Mouse (Mus musculus): ENCODE measurements around the gene Mrps10. TPM values are rescaled to one million over a fixed set of nuclear protein-coding genes. Genes with fewer than 3 reads are reported as not detected.
"Not testable (repeated sequence)": the region's sequence is repeated elsewhere in the genome, so short reads cannot be mapped to it uniquely, and the experiment has no call there.

Mrps10 gene
- polyA plus RNA-seq, 1 experiment from 2014 or later: 67.3 TPM

- 90% methylated on average over 3 of the region's 3 CpGs for whole genome bisulfite sequencing
- Histone ChIP-seq H3K4me2 (no peak overlapping the region), H3K9ac (no peak overlapping the region), H3K4me3 (no peak overlapping the region), H3K27me3 (no peaks in the 10 kb centered on the region), H3K9me3 (no peaks in the 10 kb centered on the region), H3K27ac (no peak overlapping the region), H3K36me3 (peaks cover 24% of the 10 kb centered on the region), H3K4me1 (no peaks in the 10 kb centered on the region)
- no peak for ATAC-seq (ENCODE audit: insufficient number of reproducible peaks, low FRiP score, low TSS enrichment, low read depth)
Measured at GRCm38 (mm10) chr17:47384064-47384463, 15.4 kb downstream of the Mrps10 start.

GRCm38 (mm10) chr17:47385145-47385544 is 16.5 kb downstream of the Mrps10 start, which contains the start of gene Guca1b:
Gene Guca1b, plus strand, starts transcription at chr17:47385393.
- no peaks in the 10 kb centered on the region for H3K4me1 ChIP-seq
- 36% methylated on average over 10 of the region's 10 CpGs for WGBS
- H3K9ac ChIP-seq: no peak within 1 kb of the TSS
- no peak within 1 kb of the TSS for H3K27ac ChIP-seq
- H3K36me3 ChIP-seq: peaks cover 14% of the 10 kb centered on the region
- no peak for ATAC-seq (ENCODE audit: insufficient number of reproducible peaks, low FRiP score, low TSS enrichment, low read depth)
- H3K9me3 ChIP-seq: no peaks in the 10 kb centered on the region
- H3K27me3 ChIP-seq: no peaks in the 10 kb centered on the region
- no peak within 1 kb of the TSS for H3K4me2 ChIP-seq
- no peak within 1 kb of the TSS for H3K4me3 ChIP-seq

- no peaks in the 10 kb centered on the region for H3K27me3 ChIP-seq
- no peak overlapping the region for H3K9ac ChIP-seq
- H3K4me1 ChIP-seq: no peaks in the 10 kb centered on the region
- H3K36me3 ChIP-seq: peaks cover 3% of the 10 kb centered on the region; the same call in 1 of the 2 replicates
- no peak overlapping the region for H3K4me2 ChIP-seq
- H3K9me3 ChIP-seq: no peaks in the 10 kb centered on the region
- no peak for ATAC-seq (ENCODE audit: insufficient number of reproducible peaks, low FRiP score, low TSS enrichment, low read depth)
- H3K27ac ChIP-seq: no peak overlapping the region
- 62% methylated on average over 4 of the region's 4 CpGs for WGBS
- H3K4me3 ChIP-seq: no peak overlapping the region
Measured at GRCm38 (mm10) chr17:47386649-47387048, 18.0 kb downstream of the Mrps10 start.

GRCm38 (mm10) chr17:47394223-47394869 is 25.7 kb downstream of the Mrps10 start:
- Histone ChIP-seq H3K9me3 (no peaks in the 10 kb centered on the region), H3K27me3 (peaks cover 32% of the 10 kb centered on the region), H3K36me3 (no peaks in the 10 kb centered on the region), H3K9ac (0 out of 2 replicates have a peak overlapping the region, but pooled peaks have one; percentile 26), H3K4me3 (peak overlapping the region; percentile 38), H3K27ac (no peak overlapping the region), H3K4me2 (peak overlapping the region; percentile 52), H3K4me1 (peaks cover 16% of the 10 kb centered on the region; the same call in 1 of the 2 replicates)
- WGBS: 25% methylated on average over 24 of the region's 24 CpGs
- no peak for ATAC-seq (ENCODE audit: insufficient number of reproducible peaks, low FRiP score, low TSS enrichment, low read depth)

GRCm38 (mm10) chr17:47395376-47395913 is 26.8 kb downstream of the Mrps10 start:
- peaks cover 16% of the 10 kb centered on the region; the same call in 1 of the 2 replicates for H3K4me1 ChIP-seq
- 3% methylated on average over 19 of the region's 20 CpGs for WGBS

GRCm38 (mm10) chr17:47399091-47399490 is 30.4 kb downstream of the Mrps10 start:
- Histone ChIP-seq H3K9me3 (no peaks in the 10 kb centered on the region), H3K4me2 (no peak overlapping the region), H3K36me3 (no peaks in the 10 kb centered on the region), H3K9ac (no peak overlapping the region), H3K27me3 (peaks cover 41% of the 10 kb centered on the region), H3K27ac (no peak overlapping the region), H3K4me1 (peaks cover 16% of the 10 kb centered on the region; the same call in 1 of the 2 replicates), H3K4me3 (no peak overlapping the region)
- no peak for ATAC-seq (ENCODE audit: insufficient number of reproducible peaks, low FRiP score, low TSS enrichment, low read depth)
- 81% methylated on average over 8 of the region's 8 CpGs for WGBS

More at GRCm38 (mm10) chr17:47395376-47395913, 26.8 kb downstream of the Mrps10 start:
- Histone ChIP-seq H3K4me2 (peak overlapping the region; percentile 52), H3K36me3 (no peaks in the 10 kb centered on the region), H3K9me3 (no peaks in the 10 kb centered on the region), H3K9ac (no peak overlapping the region), H3K27me3 (peaks cover 37% of the 10 kb centered on the region), H3K27ac (no peak overlapping the region), H3K4me3 (peak overlapping the region; percentile 38)
- ATAC-seq (ENCODE audit: insufficient number of reproducible peaks, low FRiP score, low TSS enrichment, low read depth): peak; percentile 78

- H3K4me1 ChIP-seq: peaks cover 4% of the 10 kb centered on the region; the same call in 1 of the 2 replicates
- no peaks in the 10 kb centered on the region for H3K36me3 ChIP-seq
- H3K4me3 ChIP-seq: no peak within 1 kb of the TSS
- no peak for ATAC-seq (ENCODE audit: insufficient number of reproducible peaks, low FRiP score, low TSS enrichment, low read depth)
- 47% methylated on average over 10 of the region's 10 CpGs for WGBS
- no peak within 1 kb of the TSS for H3K9ac ChIP-seq
- H3K27me3 ChIP-seq: peaks cover 29% of the 10 kb centered on the region
- H3K9me3 ChIP-seq: no peaks in the 10 kb centered on the region
- H3K4me2 ChIP-seq: no peak within 1 kb of the TSS
- H3K27ac ChIP-seq: no peak within 1 kb of the TSS
Measured at GRCm38 (mm10) chr17:47400451-47400850, 31.8 kb downstream of the Mrps10 start, which contains the start of gene Guca1a. Gene Guca1a, minus strand, starts transcription at chr17:47400584.

GRCm38 (mm10) chr17:47407717-47408557 is 39.2 kb downstream of the Mrps10 start:
- no peak for ATAC-seq (ENCODE audit: insufficient number of reproducible peaks, low FRiP score, low TSS enrichment, low read depth)
- no peak overlapping the region for H3K4me3 ChIP-seq
- H3K9me3 ChIP-seq: no peaks in the 10 kb centered on the region
- no peaks in the 10 kb centered on the region for H3K36me3 ChIP-seq
- H3K27me3 ChIP-seq: peaks cover 26% of the 10 kb centered on the region
- 53% methylated on average over 10 of the region's 10 CpGs for WGBS
- H3K9ac ChIP-seq: no peak overlapping the region
- H3K27ac ChIP-seq: no peak overlapping the region
- 0 out of 2 replicates have a peak, but pooled peaks cover 7% of the 10 kb centered on the region for H3K4me1 ChIP-seq
- no peak overlapping the region for H3K4me2 ChIP-seq

- Histone ChIP-seq H3K9ac (no peak overlapping the region), H3K27ac (no peak overlapping the region), H3K4me3 (no peak overlapping the region), H3K4me1 (0 out of 2 replicates have a peak, but pooled peaks cover 7% of the 10 kb centered on the region), H3K4me2 (no peak overlapping the region), H3K9me3 (no peaks in the 10 kb centered on the region), H3K27me3 (peaks cover 32% of the 10 kb centered on the region), H3K36me3 (no peaks in the 10 kb centered on the region)
- no peak for ATAC-seq (ENCODE audit: insufficient number of reproducible peaks, low FRiP score, low TSS enrichment, low read depth)
- WGBS: 22% methylated on average over 8 of the region's 8 CpGs
Measured at GRCm38 (mm10) chr17:47408558-47408898, 39.8 kb downstream of the Mrps10 start.

- WGBS: 2% methylated on average over 74 of the region's 74 CpGs
- not testable (repeated sequence) for H3K9me3 ChIP-seq; ATAC-seq (ENCODE audit: insufficient number of reproducible peaks, low FRiP score, low TSS enrichment, low read depth); H3K4me1 ChIP-seq; H3K9ac ChIP-seq; H3K27ac ChIP-seq; H3K36me3 ChIP-seq
- Histone ChIP-seq H3K4me3 (peak overlapping the region; percentile 39), H3K27me3 (peaks cover 36% of the 10 kb centered on the region), H3K4me2 (peak overlapping the region; percentile 65)
Measured at GRCm38 (mm10) chr17:47409897-47410861, 41.5 kb downstream of the Mrps10 start.

- WGBS: 61% methylated on average over 2 of the region's 2 CpGs
Measured at GRCm38 (mm10) chr17:47420195-47420594, 51.5 kb downstream of the Mrps10 start.

More at GRCm38 (mm10) chr17:47420195-47420594, 51.5 kb downstream of the Mrps10 start:
- H3K4me1 ChIP-seq: no peaks in the 10 kb centered on the region
- no peak overlapping the region for H3K4me3 ChIP-seq
- no peaks in the 10 kb centered on the region for H3K36me3 ChIP-seq
- H3K9ac ChIP-seq: no peak overlapping the region
- ATAC-seq (ENCODE audit: insufficient number of reproducible peaks, low FRiP score, low TSS enrichment, low read depth): no peak
- peaks cover 3% of the 10 kb centered on the region; the same call in 1 of the 2 replicates for H3K27me3 ChIP-seq
- H3K27ac ChIP-seq: no peak overlapping the region
- H3K4me2 ChIP-seq: no peak overlapping the region
- H3K9me3 ChIP-seq: no peaks in the 10 kb centered on the region
